Mouse (Mus musculus) E14TG2a.4 (cell line): Measurements from ENCODE around the gene Pwwp2b.

ENCODE experiments used
- CTCF ChIP-seq: conservative IDR thresholded peaks from 2 replicates; pipeline ENCODE4 v1.5.1; 2014; ENCODE audit warnings: low read length
- POU5F1 ChIP-seq: IDR thresholded peaks from 2 replicates; pipeline ENCODE4 v1.6.1; 2014; ENCODE audit warnings: low read length, borderline replicate concordance

GRCm38 (mm10) chr7:139302314-139302713 lies 54.0 kb downstream of the Pwwp2b start:
- TF ChIP-seq CTCF = no peak
- TF ChIP-seq POU5F1 = no peak
